Mouse (Mus musculus): ENCODE measurements at regions not wholly inside any gene's neighbourhood (a gene's known extent, or its start where the extent isn't known, plus 50 kb on each side); places are given as distances from the start of the nearest gene placed in this dataset.

DNA sequence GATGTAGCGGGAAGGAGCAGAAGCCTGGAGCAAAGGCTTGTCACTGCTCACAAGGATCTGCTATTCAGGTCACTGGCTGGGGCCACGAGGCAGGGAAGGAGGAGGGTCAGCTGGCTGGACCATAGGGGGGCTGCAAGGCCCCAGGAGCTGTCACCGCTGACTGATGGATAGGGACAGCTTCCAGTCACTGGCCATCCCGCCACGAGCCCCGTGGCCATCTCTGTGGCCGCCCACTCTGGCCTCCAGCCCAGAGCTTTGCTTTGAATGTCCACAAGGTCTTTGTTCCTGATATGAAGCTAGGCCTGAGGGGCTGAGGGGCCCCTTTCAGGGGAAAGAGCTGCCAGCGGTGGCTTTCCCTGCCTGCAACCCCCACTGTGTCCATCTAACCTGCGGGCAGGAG lies 111.9 kb downstream of the Mn1 start:
- H3K9ac ChIP-seq (ENCODE audit: insufficient read depth, low read depth), result no peak overlapping the region
- no peaks in the 10 kb centered on the region for H3K27me3 ChIP-seq (replicated peaks)
- H3K79me2 ChIP-seq (replicated peaks; ENCODE audit: control insufficient read depth, extremely low read depth, insufficient read depth, poor library complexity, severe bottlenecking), result no peaks in the 10 kb centered on the region
- in situ Hi-C loops (cut with MboI; ENCODE audit: low pct_ligation_motif_present, low pct_unique_long_range_greater_than_20kb, low sequenced_read_pairs), result no loop called here
- peaks cover 88% of the 10 kb centered on the region for H3K9me3 ChIP-seq (replicated peaks; ENCODE audit: low read length)
- H3K4me1 ChIP-seq (ENCODE audit: control insufficient read depth in 1 of 2, insufficient read depth in 2 of 2), result no peaks in the 10 kb centered on the region
- no peak overlapping the region for H3K4me2 ChIP-seq (ENCODE audit: insufficient read depth, low read depth, poor library complexity, severe bottlenecking)
- TF ChIP-seq EP300 (IDR thresholded peaks at IDR 0.05; ENCODE audit: low read length), result no peak
- no peak for TF ChIP-seq ETS1 (conservative IDR thresholded peaks at IDR 0.05; ENCODE audit: low read depth, low read length)
- no peak for TF ChIP-seq CHD2 (IDR thresholded peaks at IDR 0.05; ENCODE audit: low read length)
- no peak for TF ChIP-seq POLR2AphosphoS2 (IDR thresholded peaks at IDR 0.05; ENCODE audit: low read depth, low read length)
- TF ChIP-seq IRF4 (IDR thresholded peaks at IDR 0.05; ENCODE audit: low read depth, low read length), result no peak
- no peak for TF ChIP-seq NELFE (IDR thresholded peaks at IDR 0.05; ENCODE audit: low read depth, low read length)
- no peak for TF ChIP-seq JUND (conservative IDR thresholded peaks at IDR 0.05; ENCODE audit: low read depth, low read length)
- TF ChIP-seq SIN3A (IDR thresholded peaks at IDR 0.05; ENCODE audit: low read length), result no peak
- no peak for TF ChIP-seq USF1 (IDR thresholded peaks at IDR 0.05; ENCODE audit: low read depth, low read length)
- no peak for TF ChIP-seq MAX (IDR thresholded peaks at IDR 0.05; ENCODE audit: low read length)
- no peak for TF ChIP-seq RAD21 (IDR thresholded peaks at IDR 0.05; ENCODE audit: low read depth, low read length)
- TF ChIP-seq MEF2A (IDR thresholded peaks at IDR 0.05; ENCODE audit: borderline replicate concordance, low read depth, low read length), result no peak
- TF ChIP-seq RCOR1 (conservative IDR thresholded peaks at IDR 0.05; ENCODE audit: low read depth, low read length), result no peak
- no peak for TF ChIP-seq TBP (conservative IDR thresholded peaks at IDR 0.05; ENCODE audit: low read depth, low read length)
- no peak for TF ChIP-seq TCF12 (IDR thresholded peaks at IDR 0.05; ENCODE audit: low read depth, low read length)
- TF ChIP-seq SMC3 (IDR thresholded peaks at IDR 0.05; ENCODE audit: low read depth, low read length), result no peak
- no peak for TF ChIP-seq KAT2A (IDR thresholded peaks at IDR 0.05; ENCODE audit: insufficient replicate concordance, low read length)
- TF ChIP-seq GABPA (IDR thresholded peaks at IDR 0.05; ENCODE audit: insufficient replicate concordance, low read depth, low read length), result no peak
- TF ChIP-seq MYC (IDR thresholded peaks at IDR 0.05; ENCODE audit: low read depth, low read length), result no peak
- no peak overlapping the region for H3K27ac ChIP-seq (ENCODE audit: insufficient read depth, low read depth)
- dilution Hi-C loops (cut with MboI; ENCODE audit: extremely low pct_ligation_motif_present, extremely low pct_unique_long_range_greater_than_20kb, low sequenced_read_pairs), result no loop called here
- no peaks in the 10 kb centered on the region for H3K36me3 ChIP-seq (replicated peaks in 1 of 2; ENCODE audit: control insufficient read depth in 1 of 2, insufficient read depth in 1 of 2, low read length in 1 of 2)
- no peak overlapping the region for H3K4me3 ChIP-seq (replicated peaks in 1 of 3; ENCODE audit: low read depth in 2 of 3, low read length in 2 of 3, poor library complexity in 1 of 3)
- DNase-seq (ENCODE audit: extremely low read depth), result no peak

DNA sequence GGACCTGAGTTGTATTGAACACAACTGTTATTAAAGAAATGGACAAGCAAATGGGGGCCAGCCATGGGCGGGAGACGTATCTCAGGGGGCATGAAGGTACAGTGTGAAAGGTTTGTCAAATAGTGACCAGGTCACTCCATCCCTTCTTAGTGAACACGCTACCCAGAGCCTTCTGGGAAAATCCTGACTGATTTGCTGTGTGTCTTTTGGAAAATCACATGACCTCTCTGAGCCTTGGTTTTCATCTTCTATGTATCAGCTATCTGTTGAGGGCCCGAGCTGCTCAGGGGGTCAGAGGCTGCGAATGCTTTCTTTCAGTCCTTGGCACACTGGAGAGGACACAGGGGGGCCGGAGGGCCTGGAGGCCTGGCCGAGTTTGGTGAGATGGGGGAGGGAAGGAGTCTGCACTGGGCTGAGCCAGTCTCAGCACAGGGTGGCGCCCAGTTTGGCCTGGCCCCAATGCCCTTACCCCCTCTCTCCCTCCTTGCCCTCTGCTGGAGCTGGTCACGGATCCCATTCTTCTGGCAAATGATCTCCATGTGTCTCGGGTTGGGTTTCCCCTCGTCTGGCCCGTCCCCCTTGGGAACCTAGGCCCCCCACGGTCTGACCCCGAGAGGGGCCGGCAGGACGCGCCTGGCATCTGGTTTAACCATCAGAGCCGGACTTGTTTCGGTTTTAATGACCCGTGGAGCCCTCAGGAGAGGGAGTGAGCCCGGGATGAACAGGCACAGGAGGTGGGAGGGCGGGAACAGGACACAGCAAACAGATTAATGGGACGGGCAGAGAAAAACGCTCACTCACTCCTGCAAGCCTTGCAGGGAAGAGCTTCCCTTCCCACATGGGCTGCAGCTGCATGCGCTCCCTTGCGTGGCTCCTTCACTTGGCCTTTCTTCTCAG lies 113.7 kb downstream of the Mn1 start:
- dilution Hi-C loops (cut with MboI; ENCODE audit: extremely low pct_ligation_motif_present, extremely low pct_unique_long_range_greater_than_20kb, low sequenced_read_pairs) (no loop called here), in situ Hi-C loops (cut with MboI; ENCODE audit: low pct_ligation_motif_present, low pct_unique_long_range_greater_than_20kb, low sequenced_read_pairs) (no loop called here)
- no peak overlapping the region for H3K4me2 ChIP-seq (ENCODE audit: insufficient read depth, low read depth, poor library complexity, severe bottlenecking)
- H3K9me3 ChIP-seq (replicated peaks; ENCODE audit: low read length), result peaks cover 93% of the 10 kb centered on the region
- H3K4me3 ChIP-seq (replicated peaks in 1 of 3; ENCODE audit: low read depth in 2 of 3, low read length in 2 of 3, poor library complexity in 1 of 3), result no peak overlapping the region
- H3K4me1 ChIP-seq (ENCODE audit: control insufficient read depth in 1 of 2, insufficient read depth in 2 of 2), result no peaks in the 10 kb centered on the region
- TF ChIP-seq EP300 (IDR thresholded peaks at IDR 0.05; ENCODE audit: low read length) (no peak), ZMIZ1 (IDR thresholded peaks at IDR 0.05; ENCODE audit: low read depth, low read length) (no peak), HCFC1 (IDR thresholded peaks at IDR 0.05; ENCODE audit: low read depth, low read length) (no peak), RAD21 (IDR thresholded peaks at IDR 0.05; ENCODE audit: low read depth, low read length) (no peak), USF2 (conservative IDR thresholded peaks at IDR 0.05; ENCODE audit: low read depth, low read length) (no peak), PAX5 (IDR thresholded peaks at IDR 0.05; ENCODE audit: low read length) (no peak), ZC3H11A (IDR thresholded peaks at IDR 0.05; ENCODE audit: low read depth, low read length) (no peak), CTCF (conservative IDR thresholded peaks at IDR 0.05 in 1 of 2, IDR thresholded peaks at IDR 0.05 in 1 of 2; ENCODE audit: low read depth in 2 of 2, low read length in 2 of 2) (no peak)
- DNase-seq (ENCODE audit: extremely low read depth), result no peak
- H3K79me2 ChIP-seq (replicated peaks; ENCODE audit: control insufficient read depth, extremely low read depth, insufficient read depth, poor library complexity, severe bottlenecking), result no peaks in the 10 kb centered on the region
- no peak overlapping the region for H3K9ac ChIP-seq (ENCODE audit: insufficient read depth, low read depth)
- no peaks in the 10 kb centered on the region for H3K27me3 ChIP-seq (replicated peaks)
- no peaks in the 10 kb centered on the region for H3K36me3 ChIP-seq (replicated peaks in 1 of 2; ENCODE audit: control insufficient read depth in 1 of 2, insufficient read depth in 1 of 2, low read length in 1 of 2)
- H3K27ac ChIP-seq (ENCODE audit: insufficient read depth, low read depth), result no peak overlapping the region

All from CH12.LX (cell line).